Mouse (Mus musculus) stomach, postnatal 0 days (tissue): Measurements from ENCODE around the gene Serpina3i. TPM values are rescaled to one million over a fixed set of nuclear protein-coding genes. Genes with fewer than 3 reads are reported as not detected.

Experiments used
- ATAC-seq: fragments of 200-750 bp; cut with Nextera tagmentation; 2 replicates; pipeline ENCODE4 v1.8.0; 2017; ENCODE audit not compliant: low FRiP score, low TSS enrichment
- DNase-seq: peaks from one replicate; pipeline ENCODE4 v3.0.0-alpha.2; 2016; ENCODE audit warnings: low spot score
- H3K27ac ChIP-seq: fragments of 300-500 bp; sonication (generic); replicated peaks from 2 replicates; pipeline ENCODE4 v1.5.1; 2014; ENCODE audit warnings: mild to moderate bottlenecking, control low read depth
- H3K27me3 ChIP-seq: fragments of 300-500 bp; sonication (generic); 2 replicates; pipeline ENCODE4 v1.6.1; 2014; ENCODE audit warnings: low read length; ENCODE audit not compliant: control insufficient read depth, insufficient read depth
- H3K36me3 ChIP-seq: fragments of 300-500 bp; sonication (generic); 2 replicates; pipeline ENCODE4 v1.6.1; 2014; ENCODE audit warnings: low read length, mixed read lengths; ENCODE audit not compliant: control insufficient read depth, insufficient read depth
- H3K4me1 ChIP-seq: fragments of 300-500 bp; sonication (generic); replicated peaks from 2 replicates; pipeline ENCODE4 v1.6.1; 2014; ENCODE audit warnings: antibody characterized with exemption; ENCODE audit not compliant: control insufficient read depth, insufficient read depth
- H3K4me2 ChIP-seq: fragments of 300-500 bp; sonication (generic); replicated peaks from 2 replicates; pipeline ENCODE4 v1.6.1; 2014; ENCODE audit warnings: low read depth, mild to moderate bottlenecking, control low read depth, moderate library complexity
- H3K4me3 ChIP-seq: fragments of 300-500 bp; sonication (generic); 2 replicates; pipeline ENCODE4 v1.5.1; 2014; ENCODE audit warnings: low read depth, low read length, control low read depth
- H3K9ac ChIP-seq: fragments of 300-500 bp; sonication (generic); 2 replicates; pipeline ENCODE4 v1.6.1; 2014; ENCODE audit warnings: mild to moderate bottlenecking, low read length, control low read depth, mixed read lengths
- H3K9me3 ChIP-seq: fragments of 300-500 bp; sonication (generic); 2 replicates; pipeline ENCODE4 v1.6.1; 2016; ENCODE audit warnings: low read length; ENCODE audit not compliant: control insufficient read depth
- CTCF ChIP-seq: IDR thresholded peaks from 2 replicates; pipeline ENCODE4 v1.5.1; 2016; ENCODE audit warnings: antibody characterized with exemption, low read depth, mild to moderate bottlenecking, moderate library complexity
- EP300 ChIP-seq: optimal IDR thresholded peaks from 2 replicates; pipeline ENCODE3; 2016; ENCODE audit warnings: antibody characterized with exemption
- WGBS: fragments of 180-500 bp; shearing (Covaris S2); extraction: QIAGEN DNeasy Blood & Tissue Kit; methylation state at CpG from one replicate; pipeline ENCODE4 v1.1.7; 2014; 5-methylcytosine and 5-hydroxymethylcytosine counted together
- polyA plus RNA-seq: library from polyadenylated mRNA; unstranded; fragments of >200 nt; fragmentation: Nextera tagmentation; extraction: Ambion mirVana; gene quantifications from 2 replicates; pipeline ENCODE4 v1.2.1, GENCODE M21; 2015

Serpina3i gene
- polyA plus RNA-seq, 1 experiment from 2014 or later = 0.99 TPM

GRCm38 (mm10) chr12:104245595-104245994 lies 17.3 kb upstream of the Serpina3i start:
- no peak overlapping the region for H3K4me2 ChIP-seq
- TF ChIP-seq EP300 (no peak), CTCF (no peak)
- H3K4me3 ChIP-seq = no peak overlapping the region
- H3K36me3 ChIP-seq = no peaks in the 10 kb centered on the region
- no peaks in the 10 kb centered on the region for H3K27me3 ChIP-seq
- WGBS = 50% methylated on average over 3 of the region's 3 CpGs
- no peak for ATAC-seq
- H3K9ac ChIP-seq = no peak overlapping the region
- H3K27ac ChIP-seq = no peak overlapping the region
- no peaks in the 10 kb centered on the region for H3K4me1 ChIP-seq
- no peak for DNase-seq
- no peaks in the 10 kb centered on the region for H3K9me3 ChIP-seq

GRCm38 (mm10) chr12:104247553-104248002 lies 15.3 kb upstream of the Serpina3i start:
- TF ChIP-seq CTCF = no peak
- TF ChIP-seq EP300 = no peak
- Histone ChIP-seq H3K4me1 (no peaks in the 10 kb centered on the region), H3K36me3 (no peaks in the 10 kb centered on the region), H3K9me3 (no peaks in the 10 kb centered on the region), H3K27ac (no peak overlapping the region), H3K9ac (no peak overlapping the region), H3K27me3 (no peaks in the 10 kb centered on the region), H3K4me3 (no peak overlapping the region), H3K4me2 (no peak overlapping the region)
- no peak for ATAC-seq
- no peak for DNase-seq

- Histone ChIP-seq H3K4me3 (no peak overlapping the region), H3K9me3 (no peaks in the 10 kb centered on the region)
- WGBS = 55% methylated on average over 3 of the region's 3 CpGs
Measured at GRCm38 (mm10) chr12:104248231-104248630, 14.7 kb upstream of the Serpina3i start.

GRCm38 (mm10) chr12:104261041-104261440 lies 1.9 kb upstream of the Serpina3i start:
- H3K27ac ChIP-seq = no peak overlapping the region
- H3K27me3 ChIP-seq = no peaks in the 10 kb centered on the region
- 38% methylated on average over 3 of the region's 3 CpGs for WGBS
- no peak overlapping the region for H3K4me3 ChIP-seq
- no peak overlapping the region for H3K9ac ChIP-seq
- H3K36me3 ChIP-seq = no peaks in the 10 kb centered on the region
- H3K4me2 ChIP-seq = no peak overlapping the region
- DNase-seq = no peak
- ATAC-seq = no peak
- no peaks in the 10 kb centered on the region for H3K4me1 ChIP-seq
- H3K9me3 ChIP-seq = no peaks in the 10 kb centered on the region
- TF ChIP-seq EP300 (no peak), CTCF (no peak)

More at GRCm38 (mm10) chr12:104248231-104248630, 14.7 kb upstream of the Serpina3i start:
- ATAC-seq = no peak
- no peak for TF ChIP-seq EP300
- TF ChIP-seq CTCF = no peak
- H3K27me3 ChIP-seq = no peaks in the 10 kb centered on the region
- DNase-seq = no peak
- H3K27ac ChIP-seq = no peak overlapping the region
- no peak overlapping the region for H3K4me2 ChIP-seq
- H3K36me3 ChIP-seq = no peaks in the 10 kb centered on the region
- H3K4me1 ChIP-seq = no peaks in the 10 kb centered on the region
- H3K9ac ChIP-seq = no peak overlapping the region

GRCm38 (mm10) chr12:104266374-104266773 lies 3.5 kb downstream of the Serpina3i start:
- Histone ChIP-seq H3K27me3 (no peaks in the 10 kb centered on the region), H3K4me3 (no peak overlapping the region), H3K4me1 (no peaks in the 10 kb centered on the region), H3K36me3 (no peaks in the 10 kb centered on the region), H3K27ac (no peak overlapping the region), H3K9ac (no peak overlapping the region), H3K4me2 (no peak overlapping the region), H3K9me3 (no peaks in the 10 kb centered on the region)
- 64% methylated on average over 3 of the region's 3 CpGs for WGBS
- TF ChIP-seq EP300 (no peak), CTCF (no peak)
- DNase-seq (no peak), ATAC-seq (no peak)

- no peak overlapping the region for H3K4me2 ChIP-seq
- no peak overlapping the region for H3K27ac ChIP-seq
- no peak overlapping the region for H3K9ac ChIP-seq
- H3K36me3 ChIP-seq = no peaks in the 10 kb centered on the region
- ATAC-seq (no peak), DNase-seq (no peak)
- TF ChIP-seq EP300 = no peak
- H3K4me3 ChIP-seq = no peak overlapping the region
- WGBS = 84% methylated on average over 18 of the region's 18 CpGs
- no peaks in the 10 kb centered on the region for H3K27me3 ChIP-seq
- H3K4me1 ChIP-seq = no peaks in the 10 kb centered on the region
- no peaks in the 10 kb centered on the region for H3K9me3 ChIP-seq
Measured at GRCm38 (mm10) chr12:104278216-104279055, 15.5 kb downstream of the Serpina3i start.
